Mouse (Mus musculus) embryo, embryonic 10 days (tissue): ENCODE measurements around the gene Tspan11.

ENCODE experiments used
- DNase-seq: peaks from one replicate; pipeline ENCODE4 v3.0.0-alpha.2; 2015; ENCODE audit warnings: low spot score

Tspan11 gene

DNA sequence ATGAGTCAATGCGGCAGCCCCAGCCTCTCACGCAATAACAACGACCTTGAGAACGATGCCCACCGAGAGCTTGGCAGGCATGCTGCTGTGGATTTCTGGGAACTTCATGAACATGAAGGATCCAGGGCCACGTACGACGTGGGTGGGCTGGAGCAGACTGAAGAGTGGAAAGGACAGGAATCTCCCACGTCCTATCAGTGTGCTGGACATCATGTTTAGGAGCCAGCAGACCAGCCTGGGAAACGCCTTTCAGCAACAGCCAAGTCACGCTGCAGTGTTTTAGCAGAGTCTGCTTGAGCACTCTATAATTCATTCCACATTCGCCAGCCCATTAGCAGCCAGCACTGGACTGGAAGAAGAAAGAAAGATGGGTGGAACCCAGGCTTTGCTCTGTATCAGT, 10.4 kb upstream of the Tspan11 start:
- peak; percentile 28 for DNase-seq

DNA sequence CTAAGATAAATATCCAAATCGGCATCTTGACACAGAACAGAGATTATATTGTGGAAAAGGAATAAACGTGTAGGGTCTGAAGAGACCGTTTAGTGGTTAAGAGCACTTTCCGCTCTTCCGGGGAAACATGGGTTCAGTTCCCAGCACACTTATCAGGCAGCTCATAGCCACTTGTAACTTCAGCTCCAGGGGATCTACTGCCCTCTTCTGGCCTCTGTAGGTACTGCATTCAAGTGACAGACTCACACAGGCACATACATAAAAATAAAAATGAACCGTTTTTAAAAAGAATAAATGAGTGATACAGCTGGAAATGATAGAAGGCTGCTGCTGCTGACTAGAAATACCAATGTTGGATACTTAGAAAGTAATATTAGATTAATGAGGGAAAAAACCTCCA, 7.9 kb upstream of the Tspan11 start:
- no peak for DNase-seq

DNA sequence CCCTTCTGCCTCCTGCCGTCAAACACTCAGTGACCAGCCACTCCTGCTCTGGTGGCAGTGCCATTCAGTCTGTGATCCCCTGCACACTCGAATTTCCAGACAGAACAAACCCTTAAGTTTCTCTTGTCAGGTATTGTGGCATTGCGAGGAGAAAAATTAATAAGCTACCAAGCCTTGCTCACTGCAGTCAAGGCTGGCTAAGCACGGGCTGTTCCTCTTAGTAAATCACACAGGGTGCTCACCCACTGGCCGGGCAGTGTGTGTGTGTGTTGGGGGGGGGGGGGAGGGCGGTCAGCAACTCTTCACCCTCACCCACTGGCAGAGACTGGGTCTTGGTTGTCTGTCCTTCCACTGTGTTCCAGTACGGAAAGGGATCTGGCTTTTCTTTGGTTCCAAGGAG, 473 bp upstream of the Tspan11 start:
- DNase-seq, result no peak

DNA sequence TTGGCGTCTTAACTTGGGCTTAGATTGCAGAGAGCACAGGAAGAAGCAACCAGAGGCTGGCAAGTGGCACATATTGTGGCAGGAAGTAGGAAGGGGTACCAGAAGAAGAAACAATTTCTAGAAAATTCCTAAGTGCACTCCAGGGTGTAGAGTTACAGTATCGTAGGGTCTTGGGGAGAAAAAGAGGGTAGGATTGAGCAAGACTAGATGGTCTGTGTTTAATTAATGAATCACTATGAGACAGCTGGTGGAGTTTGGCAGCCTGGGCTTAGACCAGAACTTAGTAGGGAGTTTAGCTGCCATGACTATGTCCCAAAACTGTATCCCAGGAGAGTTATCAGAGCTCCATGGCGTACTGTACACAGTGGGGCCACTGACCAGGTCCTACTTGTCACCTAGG, 1.2 kb downstream of the Tspan11 start:
- DNase-seq, result no peak

DNA sequence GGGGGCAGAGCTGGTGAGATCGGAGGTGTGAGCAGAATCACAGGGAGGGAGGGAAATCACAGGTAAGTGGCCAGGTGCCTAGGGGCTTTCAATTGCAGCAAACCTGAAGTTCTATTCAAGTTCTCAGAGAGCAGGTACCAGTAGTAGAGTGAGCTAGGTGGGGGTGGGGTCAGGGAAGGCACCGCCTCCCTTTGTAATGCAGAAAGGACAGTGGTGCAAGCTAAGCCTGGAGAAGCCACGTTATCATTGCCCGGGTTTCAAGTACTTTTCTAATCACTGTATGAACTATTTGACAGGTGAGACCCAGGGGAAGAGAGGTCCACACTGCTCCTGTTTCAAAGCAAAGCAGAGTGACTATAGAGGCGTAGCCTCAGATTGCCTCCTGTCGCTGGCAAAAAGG, 6.2 kb downstream of the Tspan11 start:
- no peak for DNase-seq

DNA sequence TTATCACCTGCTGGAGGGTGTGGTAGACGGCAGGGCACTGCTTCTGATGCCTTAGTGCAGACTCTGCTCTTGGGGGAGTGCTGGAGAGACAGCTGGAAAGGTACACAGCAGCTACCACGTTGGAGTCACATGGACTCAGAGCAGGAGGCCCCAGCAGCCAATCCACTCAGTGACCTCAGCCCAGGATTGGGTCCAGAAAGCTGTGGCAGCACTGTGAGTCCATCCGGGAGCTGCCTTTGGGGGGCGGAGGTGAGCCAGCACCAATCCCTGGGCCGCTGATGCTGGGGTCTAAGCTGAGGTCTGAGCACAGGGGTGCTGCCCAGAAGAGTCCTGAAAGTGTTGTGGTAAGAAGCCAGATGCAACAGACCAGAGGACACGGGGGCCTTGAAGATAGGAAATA, 7.6 kb downstream of the Tspan11 start:
- no peak for DNase-seq

DNA sequence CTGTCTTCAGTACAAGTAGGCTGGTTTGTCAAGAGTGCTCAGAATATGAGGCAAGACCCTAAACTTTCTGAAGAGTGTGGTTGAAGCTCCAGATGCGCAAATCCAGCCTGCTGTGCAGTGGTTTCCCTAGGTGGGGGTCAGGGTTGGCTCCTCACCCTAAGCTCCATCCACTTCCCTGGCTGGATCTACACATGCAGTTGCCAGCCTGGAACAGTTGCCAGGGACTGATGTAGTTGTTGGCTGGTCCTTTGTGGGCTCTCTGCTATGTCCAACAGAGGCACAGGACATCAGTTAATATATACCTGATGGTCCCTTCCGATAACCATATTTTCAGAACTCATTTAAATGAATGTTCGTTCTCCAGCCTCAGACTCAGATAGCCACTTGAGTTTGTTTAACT, 9.0 kb downstream of the Tspan11 start:
- no peak for DNase-seq

DNA sequence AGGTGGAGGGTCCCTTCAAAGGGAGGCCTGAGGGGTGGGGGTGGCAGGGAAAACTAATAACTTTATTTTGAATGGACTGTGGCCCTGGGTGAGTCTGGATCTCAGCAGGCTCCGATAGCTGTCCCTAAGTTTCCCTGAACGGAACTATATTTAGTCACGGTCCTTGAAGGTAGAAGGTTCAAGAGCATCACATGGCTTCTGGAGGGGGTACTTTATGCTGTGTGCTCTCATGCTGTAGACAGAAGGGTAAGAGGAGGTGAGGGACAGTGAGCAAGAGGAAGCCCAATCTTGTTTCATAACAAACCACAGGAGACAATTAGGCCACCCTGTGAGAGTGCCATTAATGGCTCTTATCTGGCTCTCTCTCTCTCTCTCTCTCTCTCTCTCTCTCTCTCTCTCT, 10.0 kb downstream of the Tspan11 start:
- no peak for DNase-seq

DNA sequence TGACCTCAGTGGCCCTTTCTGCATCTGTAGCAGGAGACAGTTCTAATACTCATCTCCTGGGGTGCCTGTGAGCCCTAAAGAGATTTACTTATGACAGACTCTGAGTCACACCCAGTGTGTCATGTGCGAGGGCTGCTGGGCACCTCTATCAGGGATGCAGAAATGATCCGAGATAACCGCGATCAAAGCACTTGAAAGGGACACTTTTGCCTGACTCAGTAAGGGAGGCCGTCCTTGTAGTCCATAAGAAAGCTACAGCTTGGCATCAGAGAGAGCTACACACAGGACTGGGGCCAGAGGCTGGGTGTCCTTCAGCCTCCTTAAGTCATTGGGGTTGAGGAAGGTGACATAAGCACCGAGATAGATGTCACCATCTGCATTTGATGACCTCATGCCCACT, 12.7 kb downstream of the Tspan11 start:
- no peak for DNase-seq

DNA sequence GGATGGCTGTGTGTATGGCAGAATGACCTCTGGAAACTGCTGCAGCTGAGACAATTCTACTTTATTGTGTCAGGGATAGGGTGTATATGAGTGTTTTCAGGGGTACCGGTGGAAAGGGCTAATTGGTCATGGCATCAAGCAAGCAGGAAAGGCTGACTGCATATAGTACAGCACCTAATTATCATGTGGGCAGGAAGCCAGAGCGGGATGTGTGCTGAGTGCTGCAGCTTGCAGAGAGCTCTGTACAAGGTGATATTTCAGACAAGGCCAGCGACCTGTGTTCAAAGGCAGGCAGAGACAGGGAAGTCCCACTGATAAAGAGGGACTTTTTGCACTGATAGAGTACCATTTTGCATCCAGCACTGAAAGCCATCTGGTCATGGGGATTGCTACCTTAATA, 13.9 kb downstream of the Tspan11 start:
- DNase-seq, result no peak

DNA sequence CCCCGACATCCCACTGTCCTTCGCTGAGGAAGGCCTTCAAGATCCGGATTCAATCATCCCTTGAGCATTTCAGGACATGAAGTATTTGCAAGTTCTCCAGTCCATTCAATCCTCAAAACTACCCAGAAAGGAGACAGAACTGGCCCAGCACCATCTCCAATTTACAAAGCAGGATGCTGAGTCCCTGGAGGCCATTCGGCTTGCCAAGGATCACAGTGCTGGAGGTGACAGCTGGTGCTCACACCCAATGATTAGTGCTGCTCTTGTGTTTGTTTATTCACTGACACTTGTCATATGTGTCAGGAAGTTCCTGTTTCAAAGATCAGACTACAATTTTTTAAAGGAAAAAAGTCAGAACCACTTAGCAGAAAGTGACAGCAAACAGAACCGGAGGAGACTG, 14.3 kb downstream of the Tspan11 start:
- no peak for DNase-seq

DNA sequence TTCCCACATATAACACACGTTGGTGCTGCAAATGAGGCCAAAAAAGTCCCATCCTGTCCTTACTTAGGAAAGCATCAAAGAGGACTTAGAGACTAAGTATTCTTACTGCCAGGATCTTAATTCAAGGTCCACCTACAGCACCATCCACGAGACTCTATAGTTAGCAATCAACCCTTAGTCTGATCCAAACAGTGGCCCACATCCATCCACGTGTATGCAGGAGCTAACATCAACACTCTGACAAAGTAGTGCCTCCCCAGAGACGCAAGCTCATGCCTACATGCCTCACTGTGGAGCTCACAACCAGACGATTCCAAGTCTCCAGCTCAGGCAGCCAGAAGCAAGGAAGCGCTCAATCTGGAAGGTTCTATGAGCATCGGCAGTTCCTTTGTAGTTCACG, 15.2 kb downstream of the Tspan11 start:
- no peak for DNase-seq

DNA sequence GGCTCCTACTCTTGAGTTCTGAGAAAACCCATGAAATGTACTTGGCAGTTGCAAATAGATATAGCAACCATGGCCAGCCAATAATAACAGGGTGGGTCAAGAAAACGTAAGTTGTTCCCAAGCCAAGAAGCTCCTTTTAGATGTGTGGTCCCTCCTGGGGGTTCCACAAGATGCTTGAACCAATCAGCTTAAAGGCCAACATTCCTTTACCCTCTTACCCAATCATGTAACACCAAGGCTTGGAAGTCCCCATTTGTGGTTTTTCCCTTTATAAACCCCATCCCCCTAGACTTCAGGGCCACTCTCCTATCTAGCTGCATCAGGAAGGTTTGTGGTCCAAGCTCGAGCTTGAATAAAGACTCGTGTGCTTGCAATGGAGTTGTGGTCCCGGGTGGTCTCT, 23.2 kb downstream of the Tspan11 start:
- DNase-seq, result no peak

DNA sequence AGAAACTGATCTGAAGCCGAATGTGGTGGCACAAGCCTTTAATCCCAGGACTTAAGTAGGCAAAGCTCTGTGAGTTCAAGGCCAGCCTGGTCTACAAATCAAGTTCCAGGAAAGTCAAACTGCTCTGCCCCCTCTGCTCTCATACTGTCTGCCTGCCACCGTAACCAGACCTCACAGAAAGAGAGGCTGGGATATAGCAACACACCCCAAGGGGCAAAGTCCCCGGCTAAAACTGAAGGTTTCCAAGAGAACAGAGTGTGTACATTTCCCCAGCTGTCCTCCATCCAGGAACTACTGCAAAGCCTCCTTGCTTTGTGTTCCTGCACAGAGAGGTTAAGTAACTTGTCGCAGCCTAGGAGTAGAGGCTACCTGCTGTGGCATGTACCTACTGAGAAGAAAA, 24.3 kb downstream of the Tspan11 start:
- no peak for DNase-seq

DNA sequence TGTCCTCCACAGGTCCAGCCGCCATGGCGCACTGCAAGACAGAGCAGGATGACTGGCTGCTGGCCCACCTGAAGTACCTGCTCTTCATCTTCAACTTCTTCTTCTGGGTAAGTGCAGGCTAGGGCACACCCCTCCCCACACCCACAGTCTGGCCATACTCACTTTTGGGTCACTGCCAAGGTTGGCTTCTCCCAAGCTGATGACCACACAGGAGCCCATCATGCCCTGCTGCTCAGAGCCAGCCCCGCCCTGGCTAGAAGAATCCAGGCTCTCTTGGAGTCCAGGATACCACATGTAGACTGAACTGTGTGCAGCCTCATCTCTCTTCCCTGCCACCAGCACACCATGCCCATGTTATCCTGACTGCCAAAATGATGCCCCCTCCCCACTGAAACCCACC, 25.5 kb downstream of the Tspan11 start:
- DNase-seq, result no peak

DNA sequence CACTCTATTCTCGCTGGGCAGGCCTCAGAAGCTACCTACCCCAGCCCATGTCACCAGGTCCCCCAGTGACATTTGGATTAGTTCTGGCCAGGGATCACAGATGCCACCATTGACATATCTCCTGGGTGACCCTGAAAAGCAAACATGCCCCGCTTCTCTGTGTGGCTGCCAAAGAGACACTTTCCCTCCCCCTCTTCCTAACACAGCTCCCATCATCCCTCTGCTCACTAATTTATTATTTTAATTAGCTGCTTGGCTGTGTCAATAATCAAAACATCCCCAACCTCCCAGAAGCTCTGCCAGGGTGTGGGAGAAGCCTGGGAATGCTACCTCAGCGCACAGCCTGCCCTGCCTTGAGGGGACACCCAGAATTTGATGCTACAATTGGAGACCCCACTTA, 29.6 kb downstream of the Tspan11 start:
- DNase-seq, result no peak

DNA sequence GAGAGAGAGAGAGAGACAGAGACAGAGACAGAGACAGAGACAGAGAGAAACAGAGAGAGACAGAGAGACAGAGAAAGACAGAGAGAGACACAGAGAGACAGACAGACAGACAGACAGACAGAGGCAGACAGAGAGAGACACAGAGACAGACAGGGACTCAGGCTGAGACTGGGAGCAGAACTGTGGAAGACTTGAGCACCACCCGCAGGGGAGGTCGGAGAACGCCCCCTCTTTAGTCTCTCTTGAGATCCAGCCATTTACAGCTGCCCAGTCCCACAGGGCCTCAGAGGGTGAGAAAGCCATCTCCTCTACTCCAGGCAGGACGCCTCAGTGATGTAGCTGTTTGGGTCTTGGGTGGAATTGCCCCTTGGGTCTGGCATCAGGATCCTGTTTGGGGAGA, 30.3 kb downstream of the Tspan11 start:
- no peak for DNase-seq

DNA sequence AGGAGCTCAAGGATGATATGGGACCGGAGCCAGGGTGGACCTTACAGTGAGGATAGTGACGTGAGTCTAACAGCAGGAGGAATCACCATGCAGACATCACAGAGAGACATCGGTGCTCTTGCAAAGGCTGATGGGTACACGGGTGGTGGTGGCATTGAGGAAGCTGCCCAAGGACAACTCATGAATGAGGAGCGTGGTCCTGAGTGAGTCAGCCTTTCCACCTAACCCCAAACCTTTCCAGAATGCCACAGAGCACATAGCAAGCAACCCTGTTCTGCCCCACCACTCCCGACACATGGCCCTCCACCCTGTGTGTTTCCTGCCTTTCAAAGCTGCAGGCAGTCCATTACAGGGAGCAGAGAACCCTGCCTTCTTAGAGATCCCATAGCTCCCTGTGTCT, 32.1 kb downstream of the Tspan11 start:
- DNase-seq, result no peak

DNA sequence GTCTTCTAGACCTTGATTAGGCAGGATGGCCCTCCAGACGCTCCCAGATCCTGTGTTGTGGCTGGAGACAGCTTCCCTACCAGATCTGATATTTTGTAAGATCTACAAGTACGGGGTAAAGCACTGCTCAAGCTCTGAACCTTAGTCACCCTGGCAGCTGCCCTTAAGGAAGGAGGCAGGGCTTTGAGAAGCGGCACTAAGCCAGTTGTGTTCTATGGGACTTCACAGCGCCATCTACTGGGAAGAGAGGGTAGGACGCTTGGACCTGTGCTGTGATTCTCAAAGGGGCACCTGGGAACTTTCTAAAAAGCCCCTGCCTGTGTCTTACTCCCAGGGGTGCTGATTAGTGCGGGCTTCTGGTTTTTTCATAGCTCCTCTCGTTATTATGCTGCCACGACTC, 33.3 kb downstream of the Tspan11 start:
- peak; percentile 91 for DNase-seq

DNA sequence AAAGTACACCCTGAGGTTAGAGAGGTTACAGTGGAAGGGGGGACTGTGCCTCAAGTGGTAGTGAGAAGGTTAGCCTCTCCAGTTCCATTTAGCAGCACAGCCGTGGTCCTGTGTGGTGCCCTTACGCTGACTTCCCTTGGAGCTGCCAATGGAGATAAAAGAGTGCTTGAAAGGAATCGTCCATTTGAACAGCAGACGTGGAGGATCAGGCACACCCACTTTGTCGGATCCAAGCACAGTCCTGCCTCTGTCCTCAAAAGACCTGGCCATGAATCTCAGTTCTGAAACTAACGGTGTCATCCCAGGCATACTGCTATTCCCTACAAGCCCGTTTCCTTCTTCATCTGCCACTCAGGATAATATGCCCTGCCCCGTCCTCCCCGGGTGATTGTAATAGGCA, 34.6 kb downstream of the Tspan11 start:
- no peak for DNase-seq

DNA sequence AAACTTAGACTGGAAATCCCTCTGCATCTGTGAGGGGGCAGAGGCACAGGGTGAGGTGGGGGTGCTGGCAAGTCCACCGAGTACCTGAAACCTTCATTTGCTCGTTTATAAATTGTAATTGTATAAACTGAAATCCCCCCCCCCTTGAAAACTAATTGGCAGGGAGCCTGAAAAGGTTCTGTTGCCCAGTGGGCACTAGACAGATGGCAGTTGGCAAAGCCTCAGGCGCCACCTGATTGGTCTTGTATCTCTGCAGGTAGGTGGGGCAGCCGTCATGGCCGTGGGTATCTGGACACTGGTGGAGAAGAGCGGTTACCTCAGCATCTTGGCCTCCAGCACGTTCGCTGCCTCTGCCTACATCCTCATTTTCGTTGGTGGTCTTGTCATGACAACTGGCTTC, 35.9 kb downstream of the Tspan11 start:
- DNase-seq, result no peak

DNA sequence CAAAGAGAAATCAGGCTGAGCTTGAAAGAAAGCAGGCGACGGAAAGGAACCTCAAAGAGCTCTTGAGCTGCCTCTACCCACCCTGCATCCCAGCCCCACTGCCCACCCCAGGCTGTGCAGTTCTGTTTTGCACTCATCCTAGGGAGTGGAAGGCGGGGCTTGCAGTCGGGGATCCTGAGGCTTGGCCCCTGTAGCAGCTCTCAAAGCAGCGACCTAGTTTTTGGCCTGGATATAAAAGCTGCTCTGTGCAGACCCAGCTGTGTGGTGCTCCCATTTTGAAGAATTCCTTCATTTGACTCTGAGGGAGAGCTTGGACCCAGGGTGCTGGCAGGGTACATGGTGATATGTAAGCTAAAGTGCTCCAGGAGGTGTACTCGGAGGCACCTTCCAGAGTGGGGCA, 37.4 kb downstream of the Tspan11 start:
- DNase-seq, result no peak

DNA sequence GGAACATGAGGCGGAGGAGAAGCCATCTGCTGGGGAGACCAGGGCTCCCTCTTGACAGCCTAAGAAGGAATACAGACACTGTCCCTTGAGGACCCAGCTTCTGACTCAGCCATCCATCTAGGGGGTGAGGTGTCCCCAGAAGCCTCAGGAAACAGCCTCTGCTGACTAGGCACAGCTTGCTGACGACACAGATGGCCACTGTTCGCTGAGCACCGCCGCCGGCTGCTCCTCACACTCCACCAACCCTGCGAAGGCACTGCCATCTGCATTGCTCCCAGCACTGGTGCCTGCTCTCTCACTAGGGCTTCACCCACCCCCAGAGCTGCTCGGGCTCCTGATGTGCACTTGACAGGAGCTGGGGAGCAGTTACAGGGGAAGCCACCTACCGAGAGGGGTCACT, 38.5 kb downstream of the Tspan11 start:
- no peak for DNase-seq

DNA sequence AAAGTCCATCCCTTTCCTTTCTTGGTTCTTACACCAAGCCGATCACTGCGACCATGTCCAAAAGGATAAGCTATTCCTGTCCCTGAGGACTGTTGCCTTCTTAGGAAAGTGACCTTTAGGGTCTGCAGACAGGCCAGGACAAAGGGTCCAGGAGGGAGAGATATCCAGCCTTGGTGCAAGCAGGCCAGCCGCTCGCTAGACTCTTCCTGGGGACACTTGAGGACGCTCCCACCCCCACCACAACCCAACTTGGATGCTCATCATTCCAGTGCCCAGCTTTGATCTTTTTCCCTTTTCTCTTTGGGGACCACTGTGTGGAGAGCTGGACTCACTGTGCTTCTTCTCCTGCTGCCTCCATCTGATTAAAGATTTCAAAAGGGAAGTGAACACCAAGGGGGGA, 41.3 kb downstream of the Tspan11 start:
- DNase-seq, result no peak

DNA sequence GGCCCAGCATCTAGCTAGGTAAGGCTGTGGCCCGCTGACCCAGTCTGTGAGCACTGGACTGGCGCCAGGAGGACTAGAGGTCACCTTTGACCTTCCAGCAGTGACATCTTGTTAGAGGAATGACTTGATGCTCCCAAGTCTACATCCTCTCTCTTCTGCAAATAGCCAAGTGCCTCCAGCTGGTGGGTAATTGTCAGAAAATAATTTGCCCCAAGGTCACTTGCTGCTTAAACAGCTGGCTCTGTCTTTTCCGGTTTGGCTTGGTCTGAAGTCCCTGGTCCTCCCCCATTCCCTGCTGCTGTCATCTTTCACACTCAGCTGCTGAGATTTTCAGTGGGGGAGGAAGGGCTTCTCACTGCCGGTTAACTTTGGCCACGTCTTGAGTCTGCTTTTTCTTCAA, 45.3 kb downstream of the Tspan11 start:
- DNase-seq, result peak; percentile 62

DNA sequence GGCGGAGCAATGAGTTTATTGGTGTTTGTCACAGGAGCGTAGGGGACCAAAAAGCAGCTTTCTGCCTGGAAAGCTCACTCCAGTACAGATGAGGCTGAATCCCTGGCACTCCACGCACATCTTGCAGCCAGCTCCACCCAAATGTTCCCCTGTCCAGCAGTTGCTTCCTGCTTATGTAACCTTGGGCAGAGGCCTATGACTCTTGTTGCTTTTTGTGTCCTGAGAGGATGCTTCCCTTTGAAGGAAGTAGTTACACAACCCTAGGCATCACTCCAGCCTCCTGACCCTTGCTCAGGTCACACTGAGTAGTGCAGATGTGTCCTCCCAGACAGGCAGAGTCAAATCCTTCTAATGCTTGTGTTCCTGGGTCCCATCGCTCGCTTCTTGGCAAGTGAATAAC, 46.5 kb downstream of the Tspan11 start:
- no peak for DNase-seq
